Mouse (Mus musculus): ENCODE results near the gene Gm14459.
"Not testable (repeated sequence)": the region's sequence is repeated elsewhere in the genome, so short reads cannot be mapped to it uniquely, and the experiment has no call there.

Gene Gm14459

GRCm38 (mm10) chrX:8524854-8525253 is at the start of gene Gm14459:
Gene Gm14459, minus strand, starts transcription at chrX:8524954.
- no peak for DNase-seq

DNA sequence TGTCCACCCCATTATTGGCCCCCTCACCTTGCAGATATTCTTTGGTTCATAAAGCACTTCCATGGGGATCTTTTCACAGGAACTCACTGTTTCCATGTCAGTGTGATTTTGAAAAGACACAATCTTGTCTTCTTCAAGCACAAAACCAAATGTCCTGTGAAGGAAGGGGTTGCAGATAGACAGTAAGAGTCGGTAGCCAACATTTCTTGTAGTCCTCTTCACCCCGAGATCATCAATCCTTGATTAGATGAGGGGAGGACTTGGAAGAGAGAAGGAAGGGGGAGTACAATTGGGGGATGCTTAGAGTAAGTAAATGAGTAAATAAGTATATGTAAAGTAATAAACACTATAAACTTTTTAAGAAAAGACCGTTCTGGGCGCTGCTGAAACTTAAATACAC is 23.4 kb upstream of the Gm14459 start, which contains the start of gene Ssxb6:
TSS of gene Ssxb6 (minus strand) at position 101 of the 400 bp plus-strand sequence.
- not testable (repeated sequence) for DNase-seq
